Mouse (Mus musculus) embryonic facial prominence, embryonic 14.5 days (tissue): ENCODE results near the gene Nfx1. TPM values are rescaled to one million over a fixed set of nuclear protein-coding genes. Genes with fewer than 3 reads are reported as not detected.

ENCODE experiments used
- ATAC-seq: fragments of 200-750 bp; cut with Nextera tagmentation; 2 replicates; pipeline ENCODE4 v1.8.0; 2017; ENCODE audit warnings: low read depth, moderate number of reproducible peaks, moderate TSS enrichment
- DNase-seq: peaks from one replicate; pipeline ENCODE4 v3.0.0-alpha.2; 2015; ENCODE audit warnings: low spot score
- H3K27ac ChIP-seq: fragments of 300-500 bp; sonication (generic); replicated peaks from 2 replicates; pipeline ENCODE4 v1.5.1; 2014; ENCODE audit warnings: low read depth, mild to moderate bottlenecking, low read length, moderate library complexity
- H3K27me3 ChIP-seq: fragments of 300-500 bp; sonication (generic); replicated peaks from 2 replicates; pipeline ENCODE4 v1.6.1; 2014; ENCODE audit warnings: low read length; ENCODE audit not compliant: control insufficient read depth, insufficient read depth
- H3K36me3 ChIP-seq: fragments of 300-500 bp; sonication (generic); 2 replicates; pipeline ENCODE4 v1.6.1; 2014; ENCODE audit warnings: low read length, mixed read lengths; ENCODE audit not compliant: control insufficient read depth, insufficient read depth
- H3K4me1 ChIP-seq: fragments of 300-500 bp; sonication (generic); 2 replicates; pipeline ENCODE4 v1.6.1; 2014; ENCODE audit warnings: antibody characterized with exemption, low read length; ENCODE audit not compliant: control insufficient read depth, insufficient read depth
- H3K4me2 ChIP-seq: fragments of 300-500 bp; sonication (generic); 2 replicates; pipeline ENCODE4 v1.6.1; 2014; ENCODE audit warnings: low read depth, mild to moderate bottlenecking, low read length, moderate library complexity, mixed read lengths
- H3K4me3 ChIP-seq: fragments of 300-500 bp; sonication (generic); 2 replicates; pipeline ENCODE4 v1.5.1; 2014; ENCODE audit warnings: low read depth, mild to moderate bottlenecking, low read length
- H3K9ac ChIP-seq: fragments of 300-500 bp; sonication (generic); 2 replicates; pipeline ENCODE4 v1.6.1; 2014; ENCODE audit warnings: low read depth, mild to moderate bottlenecking, low read length, moderate library complexity, mixed read lengths
- H3K9me3 ChIP-seq: fragments of 300-500 bp; sonication (generic); 2 replicates; pipeline ENCODE4 v1.6.1; 2016; ENCODE audit warnings: low read length; ENCODE audit not compliant: control insufficient read depth
- WGBS: fragments of 180-500 bp; shearing (Covaris S2); extraction: QIAGEN DNeasy Blood & Tissue Kit; methylation state at CpG from one replicate; pipeline ENCODE4 v1.1.7; 2014; 5-methylcytosine and 5-hydroxymethylcytosine counted together
- polyA plus RNA-seq: library from polyadenylated mRNA; unstranded; fragments of >200 nt; fragmentation: Nextera tagmentation; extraction: Ambion mirVana; gene quantifications from 2 replicates; pipeline ENCODE4 v1.2.1, GENCODE M21; 2014

The Nfx1 gene
- polyA plus RNA-seq, 1 experiment from 2014 or later: 78.4 TPM

GRCm38 (mm10) chr4:41026086-41026787, 55.5 kb downstream of the Nfx1 start:
- peaks cover 63% of the 10 kb centered on the region for H3K36me3 ChIP-seq
- no peak overlapping the region for H3K9ac ChIP-seq
- H3K27ac ChIP-seq: no peak overlapping the region; the same call in 1 of the 2 replicates
- ATAC-seq: no peak
- no peak overlapping the region for H3K4me2 ChIP-seq
- no peaks in the 10 kb centered on the region for H3K4me1 ChIP-seq
- H3K27me3 ChIP-seq: no peaks in the 10 kb centered on the region
- 56% methylated on average over 8 of the region's 8 CpGs for WGBS
- no peaks in the 10 kb centered on the region for H3K9me3 ChIP-seq
- DNase-seq: no peak
- no peak overlapping the region for H3K4me3 ChIP-seq

GRCm38 (mm10) chr4:41027872-41028271, 57.2 kb downstream of the Nfx1 start:
- ATAC-seq (no peak), DNase-seq (no peak)
- Histone ChIP-seq H3K4me3 (no peak overlapping the region), H3K9ac (no peak overlapping the region), H3K27me3 (no peaks in the 10 kb centered on the region), H3K36me3 (peaks cover 47% of the 10 kb centered on the region), H3K4me1 (no peaks in the 10 kb centered on the region), H3K4me2 (no peak overlapping the region), H3K27ac (no peak overlapping the region), H3K9me3 (no peaks in the 10 kb centered on the region)
- WGBS: 87% methylated on average over 3 of the region's 3 CpGs

- H3K4me1 ChIP-seq: no peaks in the 10 kb centered on the region
- WGBS: 83% methylated on average over 4 of the region's 4 CpGs
- H3K27me3 ChIP-seq: no peaks in the 10 kb centered on the region
- no peak overlapping the region for H3K4me2 ChIP-seq
- H3K4me3 ChIP-seq: no peak overlapping the region
- H3K9me3 ChIP-seq: no peaks in the 10 kb centered on the region
- H3K36me3 ChIP-seq: peaks cover 45% of the 10 kb centered on the region
- no peak overlapping the region for H3K27ac ChIP-seq
- ATAC-seq: no peak
- no peak overlapping the region for H3K9ac ChIP-seq
- DNase-seq: no peak
Observed at GRCm38 (mm10) chr4:41028272-41028671, 57.6 kb downstream of the Nfx1 start.

GRCm38 (mm10) chr4:41029372-41029771, 58.7 kb downstream of the Nfx1 start:
- no peak overlapping the region for H3K4me3 ChIP-seq
- H3K9ac ChIP-seq: no peak overlapping the region
- 87% methylated on average over 5 of the region's 5 CpGs for WGBS
- no peaks in the 10 kb centered on the region for H3K4me1 ChIP-seq
- H3K4me2 ChIP-seq: no peak overlapping the region
- ATAC-seq (no peak), DNase-seq (no peak)
- peaks cover 34% of the 10 kb centered on the region for H3K36me3 ChIP-seq
- no peaks in the 10 kb centered on the region for H3K27me3 ChIP-seq
- no peaks in the 10 kb centered on the region for H3K9me3 ChIP-seq
- H3K27ac ChIP-seq: no peak overlapping the region

- Histone ChIP-seq H3K4me3 (no peak overlapping the region), H3K27ac (no peak overlapping the region), H3K27me3 (no peaks in the 10 kb centered on the region), H3K4me2 (no peak overlapping the region), H3K4me1 (no peaks in the 10 kb centered on the region), H3K9me3 (no peaks in the 10 kb centered on the region), H3K9ac (no peak overlapping the region), H3K36me3 (peaks cover 18% of the 10 kb centered on the region)
- ATAC-seq (no peak), DNase-seq (no peak)
- 61% methylated on average over 3 of the region's 3 CpGs for WGBS
Observed at GRCm38 (mm10) chr4:41031242-41031641, 60.5 kb downstream of the Nfx1 start.

GRCm38 (mm10) chr4:41037942-41038341, 67.2 kb downstream of the Nfx1 start:
- H3K27ac ChIP-seq: no peak overlapping the region
- no peak for ATAC-seq
- no peaks in the 10 kb centered on the region for H3K27me3 ChIP-seq
- 46% methylated on average over 3 of the region's 3 CpGs for WGBS
- no peak overlapping the region for H3K9ac ChIP-seq
- H3K4me2 ChIP-seq: no peak overlapping the region
- H3K4me1 ChIP-seq: no peaks in the 10 kb centered on the region
- no peak overlapping the region for H3K4me3 ChIP-seq
- H3K36me3 ChIP-seq: no peaks in the 10 kb centered on the region
- H3K9me3 ChIP-seq: no peaks in the 10 kb centered on the region
- DNase-seq: no peak

GRCm38 (mm10) chr4:41040983-41041382, 70.3 kb downstream of the Nfx1 start:
- H3K4me3 ChIP-seq: no peak overlapping the region
- H3K27ac ChIP-seq: no peak overlapping the region
- no peak overlapping the region for H3K4me2 ChIP-seq
- H3K9me3 ChIP-seq: no peaks in the 10 kb centered on the region
- no peak overlapping the region for H3K9ac ChIP-seq
- no peaks in the 10 kb centered on the region for H3K4me1 ChIP-seq
- DNase-seq (peak; percentile 39), ATAC-seq (no peak)
- no peaks in the 10 kb centered on the region for H3K27me3 ChIP-seq
- WGBS: 64% methylated on average over 7 of the region's 7 CpGs
- no peaks in the 10 kb centered on the region for H3K36me3 ChIP-seq

- no peaks in the 10 kb centered on the region for H3K27me3 ChIP-seq
- no peak overlapping the region for H3K4me3 ChIP-seq
- no peaks in the 10 kb centered on the region for H3K4me1 ChIP-seq
- ATAC-seq (no peak), DNase-seq (no peak)
- no peak overlapping the region for H3K27ac ChIP-seq
- no peak overlapping the region for H3K4me2 ChIP-seq
- WGBS: 80% methylated on average over 12 of the region's 12 CpGs
- H3K36me3 ChIP-seq: no peaks in the 10 kb centered on the region
- no peak overlapping the region for H3K9ac ChIP-seq
- H3K9me3 ChIP-seq: no peaks in the 10 kb centered on the region
Observed at GRCm38 (mm10) chr4:41042880-41043279, 72.2 kb downstream of the Nfx1 start.

- 73% methylated on average over 5 of the region's 5 CpGs for WGBS
- no peaks in the 10 kb centered on the region for H3K36me3 ChIP-seq
- no peaks in the 10 kb centered on the region for H3K4me1 ChIP-seq
- no peak overlapping the region for H3K4me2 ChIP-seq
- H3K4me3 ChIP-seq: no peak overlapping the region
- H3K9me3 ChIP-seq: no peaks in the 10 kb centered on the region
- DNase-seq (no peak), ATAC-seq (no peak)
- H3K27ac ChIP-seq: no peak overlapping the region
- no peak overlapping the region for H3K9ac ChIP-seq
- H3K27me3 ChIP-seq: no peaks in the 10 kb centered on the region
Observed at GRCm38 (mm10) chr4:41043961-41044360, 73.3 kb downstream of the Nfx1 start.
